Mouse (Mus musculus): Measurements from ENCODE around the gene Ispd.
"Not testable (repeated sequence)": the region's sequence is repeated elsewhere in the genome, so short reads cannot be mapped to it uniquely, and the experiment has no call there.

The Ispd gene

DNA sequence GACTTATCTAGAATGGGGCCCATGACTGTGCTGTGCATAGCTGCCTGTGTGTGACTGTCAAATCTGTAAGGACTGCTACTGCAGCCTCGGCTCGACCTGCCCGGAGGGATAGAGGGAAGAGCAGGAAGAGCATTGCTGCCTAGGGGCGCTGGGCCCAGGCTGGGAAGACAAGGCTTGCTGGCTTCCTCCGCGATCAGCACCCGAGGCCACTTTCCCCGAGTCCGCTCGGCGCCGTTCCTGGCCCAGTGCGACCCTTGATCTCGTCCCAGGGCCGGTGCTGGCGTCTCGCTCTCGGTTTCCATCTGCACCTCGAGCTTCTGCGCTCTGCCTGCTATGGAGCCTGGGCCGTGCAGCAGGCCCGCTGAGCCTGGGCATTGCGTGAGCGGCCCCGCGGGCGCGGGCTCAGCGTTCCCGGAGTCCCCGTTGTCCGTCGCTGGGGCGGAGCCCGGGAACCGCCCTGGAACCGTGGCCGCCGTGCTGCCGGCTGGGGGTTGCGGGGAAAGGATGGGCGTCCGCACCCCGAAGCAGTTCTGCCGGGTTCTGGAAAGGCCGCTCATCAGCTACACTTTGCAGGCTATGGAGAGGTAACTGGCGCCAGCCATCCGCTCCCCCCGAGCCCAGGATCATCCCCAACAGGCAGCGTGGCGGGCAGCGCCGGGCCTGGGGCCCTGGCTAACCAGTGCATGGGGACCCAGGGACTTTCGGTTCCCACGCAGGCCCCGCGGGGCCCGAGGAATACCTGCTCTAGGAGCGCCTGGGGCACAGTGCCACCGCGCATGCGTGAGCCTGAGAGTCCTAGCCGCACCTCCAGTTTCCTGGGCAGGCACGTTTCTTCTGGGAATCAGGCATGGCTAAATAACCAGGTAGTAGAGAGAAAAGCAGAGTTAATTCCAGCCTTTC lies at the start of gene Ispd, which contains the start of gene D630036H23Rik:
Gene Ispd, plus strand, starts transcription at position 10 of the 900 bp plus-strand sequence.
Gene D630036H23Rik, minus strand, starts transcription at position 741 of the 900 bp plus-strand sequence.
- peak; percentile 86 for DNase-seq (ENCODE audit: low spot score)

DNA sequence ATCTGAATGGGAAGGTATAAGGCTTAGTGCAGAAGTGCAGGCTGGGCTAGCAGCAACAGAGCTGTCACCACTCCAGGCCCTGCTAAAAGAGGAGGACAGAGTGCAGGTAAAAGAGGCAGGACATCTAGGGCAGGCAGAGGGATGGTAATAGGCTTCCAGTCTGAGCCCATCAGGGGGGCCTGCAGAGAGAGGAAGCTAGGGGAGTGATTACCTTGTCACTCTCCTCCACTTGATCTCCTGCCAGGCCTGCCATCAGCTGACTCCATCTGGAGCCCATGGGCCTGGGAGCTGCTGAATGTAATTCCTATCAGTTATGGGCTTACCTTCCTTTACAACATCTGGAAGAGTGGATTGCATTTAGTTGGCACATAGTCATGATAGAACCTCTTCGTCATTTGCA lies 48.6 kb upstream of the Ispd start:
- DNase-seq (ENCODE audit: low spot score), result no peak

DNA sequence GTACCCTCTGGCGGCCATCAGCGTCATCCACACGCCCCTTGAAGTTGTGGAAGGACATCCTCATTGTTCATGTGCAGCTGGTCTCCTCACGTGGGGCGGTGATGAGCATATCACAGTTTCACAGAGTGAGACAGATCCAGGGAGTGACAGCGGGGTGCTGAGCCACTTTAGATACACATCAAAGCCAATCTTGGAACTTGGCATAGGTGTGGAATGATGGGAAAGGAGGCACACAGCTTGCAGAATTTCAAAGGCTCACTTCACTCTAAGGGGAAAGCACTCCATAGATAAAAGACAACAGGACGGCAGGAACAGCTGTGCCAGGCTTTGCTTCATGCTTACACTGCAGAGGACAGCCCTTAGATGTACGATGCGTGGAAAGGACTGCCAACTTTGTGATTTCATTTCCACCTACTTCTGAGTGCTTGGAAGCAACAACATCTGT lies 47.4 kb upstream of the Ispd start:
- DNase-seq (ENCODE audit: low spot score), result no peak

DNA sequence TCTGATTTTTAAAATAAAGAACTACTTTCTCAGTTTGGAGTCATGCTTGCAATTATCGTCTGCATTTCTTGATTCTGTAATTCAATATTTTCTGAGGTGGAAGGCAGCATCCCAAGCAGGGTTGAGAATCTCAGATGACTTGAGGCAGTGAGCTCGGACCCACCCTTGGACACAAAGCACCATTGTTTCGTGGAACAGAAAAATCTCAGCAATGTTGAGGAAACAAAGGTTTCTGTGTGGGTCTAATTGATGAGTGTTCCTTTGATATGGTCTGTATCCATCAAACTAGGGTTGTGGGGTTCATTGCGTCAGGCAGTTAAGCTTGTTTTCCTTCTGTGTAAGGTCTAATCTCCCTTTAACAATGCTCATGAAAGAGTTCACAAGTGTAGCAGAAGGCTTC lies 37.1 kb upstream of the Ispd start:
- DNase-seq (ENCODE audit: low spot score), result no peak

DNA sequence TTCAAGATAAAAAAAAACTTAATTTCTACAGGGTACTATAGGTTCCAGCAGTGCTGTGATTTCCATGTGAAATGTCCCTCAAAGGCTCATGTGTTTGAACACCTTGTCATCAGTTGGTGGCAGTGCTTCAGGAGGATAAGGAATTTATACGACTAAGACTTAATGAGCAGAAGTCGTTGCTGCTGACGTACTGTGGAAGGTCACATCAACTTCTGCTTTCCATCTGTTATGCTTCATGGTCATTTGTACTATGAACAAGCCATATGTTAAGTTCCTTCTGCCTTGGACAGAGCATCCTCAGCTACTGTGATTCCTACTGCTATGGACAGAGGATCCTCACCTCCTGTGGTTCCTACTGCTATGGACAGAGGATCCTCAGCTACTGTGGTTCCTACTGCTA lies 21.2 kb upstream of the Ispd start:
- DNase-seq (ENCODE audit: low spot score), result no peak

DNA sequence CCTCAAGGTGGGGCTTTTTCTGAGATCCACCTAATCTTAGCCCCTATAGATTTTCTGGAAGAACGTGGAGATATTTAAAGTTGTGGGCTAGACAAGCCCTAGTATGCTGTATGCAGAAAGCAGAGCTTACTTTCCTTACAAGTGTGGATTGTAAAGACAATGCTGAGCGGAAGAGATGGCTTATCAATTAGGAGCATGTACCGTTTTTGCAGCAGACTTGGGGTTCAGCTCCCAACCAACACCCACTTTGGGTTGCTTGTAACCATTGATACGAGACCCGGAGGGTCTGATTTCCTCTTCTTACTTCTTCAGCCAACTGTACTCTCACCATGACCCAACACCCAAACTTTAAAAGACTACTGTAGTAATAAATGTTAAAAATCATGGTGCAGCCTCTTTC lies 20.6 kb upstream of the Ispd start:
- DNase-seq (ENCODE audit: low spot score), result no peak

DNA sequence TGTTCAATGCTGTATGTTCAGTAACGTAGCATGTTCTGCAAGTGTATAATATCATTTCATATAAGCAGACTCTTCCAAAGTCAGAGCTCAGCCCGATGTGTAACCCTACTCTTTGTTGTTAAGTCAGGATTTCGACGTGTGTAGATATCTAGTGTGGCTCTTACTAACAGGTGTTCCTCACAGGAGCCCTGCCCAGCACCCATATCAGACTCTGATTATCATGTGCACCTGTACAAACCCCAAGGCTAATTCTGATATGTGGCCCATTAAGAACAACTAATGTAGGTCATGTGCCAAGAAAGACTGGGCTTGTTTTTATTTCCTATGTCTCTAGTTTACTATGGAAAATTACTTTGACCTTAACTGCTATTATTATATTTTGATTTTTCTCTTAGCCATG lies 17.2 kb upstream of the Ispd start:
- no peak for DNase-seq (ENCODE audit: low spot score)

DNA sequence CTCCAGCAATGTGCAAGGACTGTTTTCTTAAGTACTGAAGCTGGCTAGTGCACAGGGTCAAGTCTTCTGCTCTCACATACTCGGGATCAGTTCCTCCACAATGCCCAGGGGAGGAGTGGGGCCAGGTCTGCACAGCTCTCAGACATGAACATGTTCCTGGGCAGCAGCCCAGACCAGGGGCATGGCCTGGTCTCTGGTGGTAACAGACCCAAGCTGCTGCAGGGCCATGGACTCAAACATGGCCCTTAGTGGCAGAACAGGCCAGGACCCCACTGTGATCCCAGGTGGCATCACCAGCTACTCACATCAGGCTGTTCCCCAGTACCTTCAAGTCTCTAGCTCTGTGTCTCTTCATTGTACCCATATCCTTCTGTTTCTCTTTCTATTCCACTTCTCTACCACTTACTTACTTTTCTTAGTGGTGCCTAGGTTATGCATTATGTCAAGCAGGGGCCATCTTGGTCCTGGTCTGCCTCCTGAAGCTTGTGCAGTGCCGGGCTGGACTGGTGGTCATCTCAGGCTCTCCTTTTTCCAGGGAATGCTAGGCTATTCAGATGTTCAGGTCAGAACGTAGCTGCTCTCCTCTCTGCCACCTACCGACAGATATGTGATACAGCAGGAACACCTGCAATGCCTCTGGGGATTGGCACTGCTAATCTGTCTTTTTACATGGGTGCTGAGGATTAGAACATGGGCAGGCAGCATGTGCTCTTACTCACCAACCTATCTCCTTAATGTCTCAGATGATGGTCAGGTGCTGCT lies 7.8 kb upstream of the Ispd start:
- no peak for DNase-seq (ENCODE audit: low spot score)

DNA sequence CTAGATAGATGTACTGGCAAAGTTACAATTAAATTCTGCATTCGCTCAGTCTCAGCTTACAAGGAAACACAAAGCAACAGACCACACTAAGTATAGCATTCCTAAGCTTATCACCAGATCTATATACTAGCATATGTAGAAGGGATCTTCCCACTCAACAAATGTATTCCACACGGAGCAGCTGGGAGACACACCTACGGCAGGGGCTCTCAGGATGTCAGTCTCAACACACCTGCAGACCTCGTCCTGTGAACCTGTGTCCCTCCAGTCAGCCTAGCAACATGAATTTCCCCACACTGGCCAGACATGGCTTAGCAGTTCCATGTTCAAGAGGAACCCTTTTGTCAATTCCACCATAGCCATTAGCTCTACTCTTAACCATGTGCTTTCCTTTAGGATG lies 4.9 kb upstream of the Ispd start:
- DNase-seq (ENCODE audit: low spot score), result not testable (repeated sequence)

DNA sequence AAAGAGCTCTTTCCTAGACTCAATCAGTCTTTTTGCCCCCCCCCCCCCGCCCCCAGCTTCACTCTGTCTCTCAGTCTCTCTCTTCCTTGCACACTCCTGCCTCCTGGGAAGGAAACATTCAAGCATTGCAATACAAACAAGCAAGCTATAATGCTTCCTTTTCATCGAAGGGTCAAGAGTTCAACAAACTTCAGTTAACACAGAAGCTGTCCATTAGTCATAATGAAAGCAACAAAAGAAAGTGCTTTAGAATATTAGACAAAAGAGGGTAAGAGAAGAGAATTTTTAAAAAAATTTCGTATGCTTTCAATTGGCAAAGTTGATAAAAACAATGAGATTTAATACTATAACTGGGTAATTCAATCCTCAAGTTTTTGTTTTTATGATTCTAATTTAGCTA lies 996 bp upstream of the Ispd start:
- DNase-seq (ENCODE audit: low spot score), result no peak

DNA sequence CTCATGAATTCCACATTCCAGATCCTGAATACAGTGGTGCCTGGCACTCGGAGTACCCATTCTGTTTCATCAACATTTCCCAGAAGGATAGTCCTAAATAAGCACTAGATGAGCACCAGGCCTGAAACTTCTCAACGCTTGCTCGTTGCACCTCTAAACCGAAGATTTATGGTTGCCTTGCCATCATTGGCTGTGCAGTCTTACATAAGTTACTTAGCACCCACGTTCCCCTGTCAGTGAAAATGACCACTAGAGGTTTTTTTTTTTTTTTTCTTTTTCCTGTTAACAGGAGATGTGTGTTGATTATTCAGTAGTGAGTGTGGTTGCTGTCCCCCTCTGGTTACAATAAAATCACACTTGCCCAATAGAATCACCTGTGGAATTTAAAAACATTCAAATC lies 444 bp upstream of the Ispd start:
- DNase-seq (ENCODE audit: low spot score), result peak; percentile 5

DNA sequence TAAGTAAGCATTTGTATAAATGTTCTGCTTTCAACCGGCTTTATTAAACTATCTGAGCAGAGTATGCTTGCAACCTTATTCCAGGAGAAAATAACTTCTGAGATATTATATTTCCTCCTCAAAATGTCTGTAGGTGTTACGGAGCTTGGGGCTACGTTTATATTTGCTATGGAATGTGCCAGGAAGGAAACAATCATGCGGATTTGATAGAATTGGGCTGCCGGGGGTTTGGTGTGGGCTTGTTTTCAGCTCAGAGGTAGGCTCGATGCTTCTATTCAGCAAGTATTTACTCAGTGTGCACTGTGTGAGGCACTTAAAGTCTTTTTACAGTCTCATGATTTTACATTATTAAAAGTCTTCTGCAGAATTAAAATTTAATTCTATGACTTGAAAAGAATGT lies 4.1 kb downstream of the Ispd start:
- no peak for DNase-seq (ENCODE audit: low spot score)

DNA sequence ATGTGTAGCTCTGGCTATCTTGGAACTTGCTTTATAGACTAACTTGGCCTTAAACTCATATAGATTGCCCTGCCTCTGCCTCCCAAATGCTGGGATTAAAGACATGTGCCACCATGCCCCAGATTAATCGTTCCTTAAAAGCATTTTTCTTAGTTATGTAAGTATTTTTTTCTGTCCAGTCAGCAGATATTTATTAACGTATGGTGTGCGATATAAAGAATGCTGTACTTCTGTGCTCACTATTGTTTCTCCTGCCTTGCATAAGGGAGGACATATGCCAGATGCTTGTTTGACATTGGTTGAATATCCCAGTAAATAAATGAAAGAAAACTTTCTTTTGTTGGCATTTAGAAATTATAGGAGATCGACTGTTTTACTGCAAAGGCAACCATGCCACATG lies 5.7 kb downstream of the Ispd start:
- no peak for DNase-seq (ENCODE audit: low spot score)

DNA sequence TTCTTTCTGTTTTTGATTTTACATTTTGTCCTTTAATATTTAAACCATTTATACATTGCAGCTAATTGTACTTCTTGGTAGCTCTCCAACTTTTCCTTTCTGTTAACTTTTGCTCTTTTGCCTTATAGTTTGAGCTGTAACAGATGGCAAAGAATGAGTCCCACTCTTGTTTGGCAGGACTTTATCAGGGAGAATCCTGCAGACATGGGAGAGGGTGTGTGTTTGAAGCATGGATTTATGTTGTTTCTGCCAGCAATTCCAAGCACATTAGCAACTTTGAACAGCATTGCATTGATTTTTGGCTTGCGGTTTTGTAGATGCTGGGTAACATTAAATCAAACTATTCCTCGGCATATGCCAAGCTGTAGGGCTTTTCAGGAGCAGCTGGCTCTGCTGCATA lies 13.9 kb downstream of the Ispd start:
- no peak for DNase-seq (ENCODE audit: low spot score)

DNA sequence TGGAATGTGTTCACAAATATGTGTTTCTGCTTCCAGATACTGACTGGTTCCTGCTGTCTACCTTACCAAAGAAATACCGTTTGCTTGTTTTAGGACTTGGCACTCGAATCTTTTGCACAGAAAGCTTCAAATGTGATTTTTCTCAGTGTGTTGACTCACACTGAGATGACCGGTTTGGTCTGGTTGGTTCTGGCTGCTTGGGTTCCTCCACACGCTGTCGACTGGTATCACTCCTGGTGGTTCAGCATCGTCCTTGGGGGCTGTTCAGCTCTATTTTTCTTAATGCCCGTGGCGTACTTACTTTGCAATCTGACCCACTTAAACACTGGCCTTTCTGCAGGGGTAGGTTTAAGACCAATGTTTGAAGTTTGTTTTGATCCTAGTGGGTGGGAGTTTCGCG lies 42.4 kb downstream of the Ispd start:
- DNase-seq (ENCODE audit: low spot score), result no peak

DNA sequence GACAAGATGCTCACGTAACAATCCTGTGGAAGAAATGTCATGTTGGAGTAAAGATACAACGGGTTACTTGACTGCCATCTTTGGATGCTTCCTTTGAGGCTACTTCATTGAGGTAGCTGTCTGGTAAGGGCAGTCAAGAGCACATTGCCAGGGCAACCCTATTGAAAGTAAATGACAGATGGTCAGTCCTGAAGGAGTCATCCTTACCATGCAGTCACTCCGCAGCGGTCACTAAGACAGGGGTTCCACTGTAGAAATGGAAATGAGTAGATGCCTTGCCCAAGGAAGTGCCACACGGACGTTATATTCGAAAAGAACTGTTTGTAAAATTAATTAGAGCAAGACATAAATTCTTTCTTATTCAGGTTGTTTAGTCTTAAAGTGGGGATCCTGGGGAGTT lies 44.0 kb downstream of the Ispd start:
- no peak for DNase-seq (ENCODE audit: low spot score)

DNA sequence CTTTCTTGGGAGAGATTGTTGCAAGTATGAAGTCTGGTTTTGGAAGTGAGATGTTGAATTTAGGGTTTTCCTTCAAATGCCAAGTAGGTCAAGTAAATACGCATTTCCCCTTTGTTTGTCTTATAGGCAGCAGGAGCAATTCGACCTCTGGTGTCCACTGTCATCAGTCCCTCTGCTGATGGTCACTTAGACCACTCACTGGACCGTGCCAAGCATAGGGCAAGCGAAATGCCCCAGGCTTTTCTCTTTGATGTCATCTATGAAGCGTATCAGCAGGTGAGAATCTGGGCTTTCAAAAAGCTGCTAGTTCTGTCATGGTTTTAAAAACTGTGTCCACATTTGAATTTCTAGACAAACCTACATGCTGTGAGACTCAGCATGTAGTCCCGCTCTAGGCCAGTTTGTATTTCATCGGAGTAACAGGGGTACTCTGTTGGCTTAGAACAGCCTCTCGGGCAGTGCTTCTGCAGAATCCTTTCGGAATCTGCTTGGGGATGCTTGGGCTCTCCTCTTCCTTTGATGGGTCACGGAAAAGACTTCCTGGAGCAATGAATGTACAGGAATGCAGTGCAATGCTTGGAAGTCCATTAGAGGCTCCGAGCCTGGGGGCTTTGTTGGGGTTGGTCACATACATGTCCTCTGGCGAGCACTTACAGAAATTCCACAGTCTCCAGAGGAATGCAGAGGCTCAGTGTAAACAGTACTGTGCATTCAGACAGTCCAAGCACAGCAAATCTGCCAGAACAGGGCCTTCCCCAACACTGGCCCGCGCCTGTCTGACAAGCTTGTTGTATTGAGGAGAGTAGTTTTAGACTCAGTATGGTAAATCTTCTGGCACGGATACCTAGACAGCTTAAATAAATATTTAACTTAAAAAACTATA lies 45.2 kb downstream of the Ispd start:
- DNase-seq (ENCODE audit: low spot score), result no peak

DNA sequence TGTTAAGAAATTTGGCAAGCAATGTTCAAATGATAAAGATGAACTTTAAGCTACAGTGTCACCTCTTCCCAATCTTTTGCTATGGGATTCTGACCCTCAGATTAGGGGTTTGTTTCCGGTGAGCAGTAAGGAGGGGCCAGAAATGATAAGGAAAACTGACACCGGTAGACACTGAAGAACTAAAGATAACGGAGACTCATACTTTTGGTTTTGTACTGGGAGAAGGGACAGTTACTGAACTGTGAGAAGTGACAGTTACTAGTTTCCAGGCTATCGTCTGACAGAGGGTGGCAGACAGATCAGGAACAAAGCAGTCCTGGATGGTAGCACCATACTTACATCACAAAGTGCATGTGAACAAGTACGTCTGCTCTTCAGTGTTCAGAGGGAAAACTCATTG lies 55.7 kb downstream of the Ispd start:
- DNase-seq (ENCODE audit: low spot score), result no peak

DNA sequence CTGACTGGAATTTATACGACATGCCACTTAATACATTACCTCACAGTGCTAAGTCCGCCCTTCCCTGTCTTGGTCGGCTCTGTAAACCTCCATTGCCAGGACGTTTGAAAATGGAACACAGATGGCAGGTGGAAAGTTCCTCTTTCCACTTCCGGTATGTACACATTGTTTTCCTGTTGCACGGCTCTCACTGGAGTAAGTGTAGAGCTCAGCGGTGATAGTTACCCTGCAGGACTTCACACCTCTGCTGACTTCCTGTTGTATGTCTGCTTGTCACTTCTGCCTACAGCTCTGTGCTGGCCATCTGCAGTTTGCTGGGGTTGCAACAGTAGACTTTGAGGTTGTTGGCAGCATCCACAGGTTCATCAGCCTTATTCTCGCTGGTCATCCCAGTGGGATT lies 58.1 kb downstream of the Ispd start:
- no peak for DNase-seq (ENCODE audit: low spot score)

DNA sequence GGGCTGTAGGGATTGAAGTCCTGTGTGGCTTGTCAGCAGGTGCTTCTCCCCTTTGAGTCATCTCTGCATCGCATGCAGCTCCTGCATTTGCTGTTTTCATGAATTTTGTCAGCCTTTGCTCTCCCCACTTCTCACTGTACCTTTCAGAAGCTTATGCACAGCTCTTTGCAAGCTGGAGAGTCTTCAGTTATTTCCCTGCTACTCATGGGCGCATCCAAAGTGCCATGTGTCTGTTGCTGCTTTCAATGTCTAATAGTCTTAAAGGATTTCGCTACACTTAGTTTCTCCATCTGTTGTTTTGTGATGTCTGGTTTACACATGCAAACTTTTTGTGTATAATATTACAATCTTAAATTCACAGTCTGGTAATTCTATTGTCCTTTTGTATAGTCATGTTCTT lies 74.8 kb downstream of the Ispd start:
- DNase-seq (ENCODE audit: low spot score), result no peak

DNA sequence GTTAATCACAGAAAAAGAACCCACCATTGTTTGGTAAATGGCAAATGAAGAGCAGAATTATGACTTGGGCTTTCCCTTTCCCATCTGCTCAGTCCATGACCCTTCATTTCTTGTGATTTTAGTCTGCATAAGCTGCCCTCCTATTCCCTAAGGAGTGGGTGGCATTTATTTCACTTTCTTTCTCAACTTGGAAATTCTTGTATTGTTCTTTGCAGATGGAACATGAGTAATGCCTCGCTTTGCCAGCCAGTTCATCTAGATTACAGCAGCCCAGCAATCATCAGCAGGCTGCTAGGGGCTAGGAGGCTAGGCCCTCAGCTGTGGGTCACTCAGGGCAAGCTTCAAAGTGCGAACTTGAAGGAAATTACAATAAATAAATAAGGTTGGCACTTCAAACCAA lies 76.5 kb downstream of the Ispd start:
- no peak for DNase-seq (ENCODE audit: low spot score)

DNA sequence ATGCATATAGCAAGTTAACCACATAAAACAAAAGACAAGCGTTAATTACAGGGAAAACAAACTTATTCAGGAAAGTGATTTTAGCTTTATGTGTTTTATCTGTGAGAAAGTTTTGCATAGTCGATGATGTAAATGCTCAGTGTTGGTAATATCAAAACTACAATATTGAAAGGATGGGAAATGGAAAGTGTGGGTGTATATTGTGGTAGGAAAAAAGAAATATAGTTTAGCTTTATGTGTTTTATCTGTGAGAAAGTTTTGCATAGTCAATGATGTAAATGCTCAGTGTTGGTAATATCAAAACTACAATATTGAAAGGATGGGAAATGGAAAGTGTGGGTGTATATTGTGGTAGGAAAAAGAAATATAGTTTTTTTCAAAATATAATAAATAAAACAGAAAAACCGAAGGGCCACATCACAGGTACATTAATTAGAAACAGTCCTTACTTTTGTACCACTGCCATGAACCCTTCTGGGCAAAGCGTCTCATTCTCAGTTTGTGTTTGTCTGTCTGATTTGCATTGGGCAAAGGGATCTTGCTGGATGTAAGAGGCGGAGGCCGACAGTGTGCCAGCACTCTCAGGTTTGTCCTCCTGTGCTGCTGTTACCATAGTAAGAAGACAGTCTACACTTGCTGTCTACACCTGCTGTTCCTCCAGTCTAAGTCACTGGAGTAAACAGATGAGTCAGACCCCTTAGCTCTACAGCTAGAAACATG lies 87.2 kb downstream of the Ispd start:
- no peak for DNase-seq (ENCODE audit: low spot score)

Data from urinary bladder, postnatal 25 days (tissue).